ENCODE assay signal across 28 mouse cellular contexts in the genomic region with DNA sequence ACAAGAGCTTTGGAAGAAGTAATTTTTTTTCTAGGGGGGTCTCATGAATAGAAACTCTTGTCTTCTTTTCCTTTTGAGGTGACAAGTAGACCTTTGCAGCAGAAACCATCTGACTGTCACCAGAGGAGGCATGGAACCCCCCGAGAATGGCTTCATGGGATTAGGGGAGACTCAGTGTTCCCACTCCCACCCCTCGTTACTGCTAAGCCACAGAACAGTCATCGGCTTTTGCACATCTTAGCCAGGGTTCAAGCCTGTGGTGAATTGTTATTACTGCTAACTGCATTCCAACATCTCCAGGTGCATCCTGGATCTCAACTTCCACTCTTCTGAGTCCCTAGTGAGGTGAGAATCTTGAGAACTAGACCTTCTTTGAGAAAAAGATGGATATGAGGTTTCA.
"Had no signal": no experiment of that assay in that cellular context is flagged by ENCODE, and none has a peak within 500 bp of the region (broad histone marks: within the 10 kb centered on the region; RNA-seq: fewer than 3 reads in every experiment).

No protein-coding gene starts in this region.

- DNase-seq: heart, postnatal 10 days; heart, postnatal 36 days; heart, postnatal 4 days; kidney, adult 11 months; kidney, adult 18-20 months; kidney, adult 2 months; kidney, adult 8-10 months; kidney, adult 9 months; kidney, postnatal 10 days; kidney, postnatal 14 days; kidney, postnatal 25 days; kidney, postnatal 36 days; kidney, postnatal 4 days; layer of hippocampus, adult 9-11 months; layer of hippocampus, postnatal 36 days had no signal

- H3K4me3 ChIP-seq: heart, embryonic 12.5 days; heart, embryonic 13.5 days; heart, embryonic 15.5 days; hindbrain, embryonic 10.5 days; hindbrain, embryonic 12.5 days; hindbrain, embryonic 13.5 days; hindbrain, embryonic 15.5 days; intestine, embryonic 15.5 days; kidney, embryonic 15.5 days; left cerebral cortex, adult 2 months had no signal

- H3K36me3 ChIP-seq: heart, embryonic 12.5 days; heart, embryonic 13.5 days; heart, embryonic 15.5 days; hindbrain, embryonic 10.5 days; hindbrain, embryonic 12.5 days; hindbrain, embryonic 13.5 days; hindbrain, embryonic 15.5 days; intestine, embryonic 15.5 days; kidney, embryonic 15.5 days had no signal

- H3K9me3 ChIP-seq: heart, embryonic 12.5 days; heart, embryonic 13.5 days; heart, embryonic 15.5 days; hindbrain, embryonic 10.5 days; hindbrain, embryonic 12.5 days; hindbrain, embryonic 13.5 days; hindbrain, embryonic 15.5 days; intestine, embryonic 15.5 days; kidney, embryonic 15.5 days had no signal

- H3K27ac ChIP-seq: heart, embryonic 13.5 days; heart, embryonic 15.5 days; hindbrain, embryonic 10.5 days; hindbrain, embryonic 12.5 days; hindbrain, embryonic 13.5 days; hindbrain, embryonic 14.5 days; hindbrain, embryonic 15.5 days; hindbrain, postnatal 0 days; intestine, embryonic 15.5 days; kidney, embryonic 15.5 days; kidney, postnatal 0 days; left cerebral cortex, adult 2 months had no signal

- H3K9ac ChIP-seq: heart, embryonic 12.5 days; heart, embryonic 13.5 days; heart, embryonic 15.5 days; hindbrain, embryonic 12.5 days; hindbrain, embryonic 13.5 days; hindbrain, embryonic 14.5 days; hindbrain, embryonic 15.5 days; intestine, embryonic 15.5 days; kidney, embryonic 15.5 days had no signal

- H3K4me1 ChIP-seq: heart, embryonic 15.5 days; intestine, embryonic 15.5 days had no signal

- H3K27me3 ChIP-seq: hindbrain, embryonic 12.5 days; hindbrain, embryonic 13.5 days; hindbrain, embryonic 15.5 days; intestine, embryonic 15.5 days; kidney, embryonic 15.5 days had no signal
